Mouse (Mus musculus) urinary bladder, adult 2 months (tissue): ENCODE data around the gene Copa. TPM values are rescaled to one million over a fixed set of nuclear protein-coding genes. Genes with fewer than 3 reads are reported as not detected.

ENCODE experiments used
- DNase-seq: peaks from one replicate; pipeline ENCODE4 v3.0.0; 2022; ENCODE audit warnings: low spot score
- polyA plus RNA-seq: library from polyadenylated mRNA; depleted of rRNA; stranded (reverse); fragments of >200 nt; gene quantifications from 2 replicates; pipeline ENCODE4 v1.2.3, GENCODE M21; 2012

The Copa gene
- polyA plus RNA-seq, 1 experiment, result 84.9 TPM

DNA sequence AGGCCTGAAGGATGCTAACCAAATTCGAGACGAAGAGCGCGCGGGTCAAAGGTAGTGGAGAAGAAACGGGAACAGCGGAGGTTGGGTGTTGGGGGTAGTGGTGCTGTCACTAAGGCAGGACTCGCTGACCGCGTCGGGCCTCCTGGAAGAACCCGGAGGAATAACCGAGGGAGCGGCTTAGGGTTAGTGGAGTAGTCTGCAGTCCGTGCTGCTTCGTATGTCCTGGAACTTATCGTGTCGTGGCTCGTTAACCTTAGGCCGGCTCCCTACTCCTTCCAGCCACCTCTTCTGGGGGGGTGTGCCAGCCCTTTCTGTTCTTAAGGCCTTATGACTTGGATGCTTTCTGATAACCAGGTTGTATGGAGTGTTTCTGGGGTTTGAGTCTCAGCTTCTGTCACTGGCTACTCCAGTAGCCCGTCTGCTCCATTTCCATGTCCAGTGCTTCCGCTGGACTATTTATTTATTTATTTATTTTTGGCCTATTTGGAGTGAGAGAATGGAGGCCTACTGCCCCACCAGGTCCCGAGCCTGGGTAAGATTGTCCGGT, 643 bp downstream of the Copa start:
- DNase-seq, result no peak

DNA sequence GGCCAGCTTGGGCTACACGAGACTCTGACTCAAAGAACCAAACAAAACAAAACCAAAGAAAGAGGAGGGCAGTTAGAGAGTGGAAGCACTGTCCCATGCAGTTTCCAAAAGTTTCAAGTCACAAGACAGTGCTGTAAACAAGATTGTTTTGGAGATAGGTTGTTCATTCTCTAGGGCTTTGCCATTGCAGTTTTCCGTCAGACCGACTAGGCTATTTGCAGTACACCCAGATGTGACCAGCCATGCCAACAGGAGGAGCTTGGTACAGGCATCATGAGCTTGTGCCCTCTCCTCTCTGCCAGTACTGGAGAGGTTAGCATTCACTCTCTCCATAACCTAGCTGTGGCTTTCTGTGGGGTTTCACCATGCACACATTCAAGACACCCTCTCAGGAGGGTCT, 11.2 kb downstream of the Copa start:
- DNase-seq, result no peak

DNA sequence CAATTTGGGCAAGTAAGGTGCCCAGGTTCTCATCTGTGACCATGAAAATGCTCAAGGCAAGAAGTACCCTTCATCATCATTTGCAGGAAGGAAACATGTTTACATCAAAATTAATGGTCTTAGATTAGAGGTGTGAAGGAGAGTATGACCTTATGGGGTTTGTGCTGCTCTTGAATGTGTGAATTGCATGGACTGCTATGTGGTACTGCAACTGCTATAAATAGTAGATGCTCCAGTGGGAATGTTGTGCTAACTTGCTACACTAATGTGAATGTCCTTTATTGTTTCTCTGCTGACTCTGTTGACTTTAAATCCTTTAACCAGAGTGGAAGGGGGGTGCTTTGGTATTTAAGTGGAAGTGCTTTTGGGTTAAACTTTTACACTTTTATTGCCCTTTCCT, 12.0 kb downstream of the Copa start:
- no peak for DNase-seq

DNA sequence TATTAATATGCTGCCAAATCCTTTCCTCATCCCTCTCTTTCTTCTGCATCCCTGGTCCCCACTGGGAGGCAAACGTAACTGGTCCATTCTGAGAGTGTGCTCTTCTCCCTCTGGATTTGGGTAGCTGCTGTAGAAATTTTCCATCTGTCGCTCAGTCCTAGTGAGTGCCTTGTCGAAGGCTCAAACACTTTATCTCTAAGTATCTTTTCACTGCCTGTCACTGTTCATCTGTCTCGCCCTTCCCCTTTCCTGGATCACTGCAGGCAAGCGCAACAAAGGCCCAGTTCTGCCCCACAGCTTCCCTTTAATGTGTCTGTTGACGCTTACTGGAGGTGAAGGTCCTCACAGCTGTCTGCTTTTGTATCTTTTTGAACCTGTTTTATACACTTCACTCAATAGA, 12.9 kb downstream of the Copa start:
- DNase-seq, result no peak

DNA sequence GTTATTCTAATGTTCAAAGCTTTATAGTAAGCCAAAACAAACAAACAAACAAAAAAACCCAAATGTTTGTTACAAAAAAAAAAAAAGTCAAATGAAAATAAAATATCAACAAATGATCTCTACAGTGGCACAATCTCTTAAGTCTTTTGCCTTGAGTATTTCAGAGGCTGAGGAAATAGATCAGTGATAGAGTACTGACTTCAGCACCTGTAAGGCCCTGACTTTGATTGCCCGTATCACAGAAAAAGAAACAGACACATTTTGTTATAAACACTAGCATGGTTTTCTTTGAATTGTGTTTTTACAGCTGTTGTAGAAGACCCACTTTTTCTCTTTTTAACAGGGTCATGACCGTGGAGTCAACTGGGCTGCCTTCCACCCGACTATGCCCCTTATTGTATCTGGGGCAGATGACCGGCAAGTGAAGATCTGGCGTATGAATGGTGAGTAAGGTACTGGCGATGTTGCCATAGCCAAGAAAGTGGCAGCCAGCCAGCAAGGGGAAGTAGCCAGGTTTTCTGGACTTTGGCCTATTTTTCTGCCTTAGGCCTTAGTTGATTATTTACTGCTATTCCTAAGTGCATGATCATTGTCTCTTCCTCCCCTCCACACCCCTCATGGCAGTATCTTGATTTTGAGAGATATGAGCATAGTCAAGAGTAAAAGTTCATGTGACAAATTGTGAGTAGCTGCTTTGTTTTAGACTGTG, 17.1 kb downstream of the Copa start:
- DNase-seq, result no peak

DNA sequence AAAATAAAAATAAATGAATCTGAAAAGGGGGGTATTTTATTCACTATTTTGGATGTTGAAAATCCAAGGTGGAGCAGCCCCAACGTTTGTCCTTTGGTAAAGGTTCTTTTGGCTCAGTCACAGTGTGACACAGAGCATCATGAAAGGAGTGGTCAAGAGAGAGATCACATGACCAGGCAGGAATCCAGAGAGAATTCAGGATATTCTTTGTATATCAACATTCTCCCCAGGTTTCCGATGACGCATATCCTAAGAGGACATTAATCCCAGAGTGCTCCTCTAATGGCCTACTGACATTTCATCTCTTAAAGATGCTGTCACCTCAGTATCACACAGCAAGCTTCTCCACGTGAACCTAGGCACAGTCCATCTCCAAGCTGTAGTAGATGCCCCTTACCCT, 21.3 kb downstream of the Copa start:
- no peak for DNase-seq

DNA sequence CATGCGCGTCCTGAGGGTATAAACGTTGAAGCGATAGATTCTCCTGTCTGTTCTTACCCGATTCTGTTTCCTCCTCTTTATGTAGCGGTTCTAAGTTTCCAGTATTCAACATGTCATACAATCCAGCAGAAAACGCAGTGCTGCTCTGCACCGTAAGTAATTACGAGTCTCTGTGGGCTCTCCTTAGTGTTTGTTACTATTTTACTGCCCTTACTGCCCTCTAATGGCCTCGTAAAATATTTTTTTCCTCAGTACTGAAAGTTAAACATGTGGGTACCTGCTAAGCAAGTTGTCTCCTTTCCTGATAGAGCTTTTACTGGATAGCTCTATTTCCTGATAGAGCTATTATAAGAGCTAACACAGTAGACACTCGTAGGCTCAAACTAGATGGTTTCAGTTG, 22.8 kb downstream of the Copa start:
- no peak for DNase-seq

DNA sequence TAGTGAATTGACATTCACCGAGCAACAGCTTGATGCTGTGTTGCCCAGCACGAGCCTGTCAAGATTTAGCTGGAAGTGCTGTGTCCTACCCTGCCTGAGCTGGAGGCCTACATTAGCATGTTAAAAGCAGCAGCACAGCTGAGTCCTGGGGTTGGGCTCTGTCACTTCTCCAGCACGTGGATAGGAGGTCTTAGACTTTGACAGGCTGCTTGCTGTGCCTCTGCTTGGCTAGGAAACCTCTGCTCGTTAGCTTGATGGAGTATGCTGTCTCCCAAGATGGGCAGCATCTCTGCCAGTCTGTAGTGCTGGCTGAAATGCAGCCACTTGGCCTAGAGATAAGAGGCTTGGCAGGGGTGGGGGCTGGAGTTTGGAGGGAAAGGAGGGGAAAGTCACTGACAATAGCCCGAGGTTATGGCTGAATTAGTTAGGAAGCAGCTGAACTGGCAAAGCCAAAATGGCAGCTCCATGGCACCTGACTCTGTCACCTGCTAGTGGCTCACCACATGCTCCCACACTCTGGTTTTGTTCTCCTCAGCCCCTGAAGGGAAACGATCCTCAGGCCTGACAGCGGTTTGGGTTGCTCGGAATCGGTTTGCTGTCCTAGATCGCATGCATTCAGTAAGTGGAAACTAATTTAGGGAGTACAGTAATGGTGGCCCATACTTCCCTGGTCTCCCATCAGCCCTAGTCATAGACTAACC, 25.6 kb downstream of the Copa start:
- no peak for DNase-seq

DNA sequence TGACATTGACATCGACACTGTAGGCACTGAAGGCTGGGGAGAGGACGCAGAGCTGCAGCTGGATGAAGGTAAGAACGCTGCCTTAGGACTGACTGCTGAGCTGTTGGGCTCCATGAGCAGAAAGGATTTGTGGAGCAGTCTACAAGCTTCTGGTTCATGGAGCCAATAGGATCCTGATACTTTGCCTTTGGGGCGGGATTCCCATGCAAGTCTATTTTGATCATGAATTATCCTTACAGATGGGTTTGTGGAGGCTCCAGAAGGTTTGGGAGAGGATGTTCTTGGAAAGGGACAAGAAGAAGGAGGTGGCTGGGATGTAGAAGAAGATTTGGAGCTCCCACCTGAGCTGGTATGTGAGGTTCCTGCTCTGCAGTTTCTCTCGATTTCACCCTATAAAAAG, 34.6 kb downstream of the Copa start:
- no peak for DNase-seq

DNA sequence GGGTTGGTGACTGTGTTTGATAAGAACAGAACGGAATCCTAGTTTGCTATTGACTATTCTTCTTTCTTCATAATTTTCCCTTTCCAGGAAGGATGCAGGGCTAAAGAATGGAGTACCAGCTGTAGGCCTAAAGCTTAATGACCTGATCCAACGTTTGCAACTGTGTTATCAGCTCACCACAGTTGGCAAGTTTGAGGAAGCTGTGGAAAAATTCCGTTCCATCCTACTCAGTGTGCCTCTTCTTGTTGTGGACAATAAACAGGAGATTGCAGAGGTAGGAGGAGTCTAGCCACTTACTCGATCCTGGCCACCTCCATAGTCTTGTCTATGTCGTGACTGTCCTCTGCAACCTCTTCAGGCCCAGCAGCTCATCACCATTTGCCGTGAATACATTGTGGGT, 36.8 kb downstream of the Copa start:
- no peak for DNase-seq

DNA sequence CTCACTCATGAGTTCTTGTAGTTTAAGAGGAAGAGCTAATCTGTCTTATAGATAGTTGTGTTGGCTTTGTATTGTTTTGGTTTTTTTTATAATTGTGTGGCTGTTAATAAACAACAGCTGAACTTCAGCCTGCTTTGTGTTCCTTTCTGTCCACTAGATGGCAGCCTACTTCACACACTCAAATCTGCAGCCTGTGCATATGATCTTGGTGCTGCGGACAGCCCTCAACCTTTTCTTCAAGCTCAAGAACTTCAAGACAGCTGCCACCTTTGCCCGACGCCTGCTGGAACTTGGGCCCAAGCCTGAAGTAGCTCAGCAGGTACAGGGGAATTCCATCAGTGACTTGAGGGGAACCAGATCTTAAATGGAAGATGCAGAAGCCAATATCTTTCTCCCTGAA, 37.4 kb downstream of the Copa start:
- DNase-seq, result no peak

DNA sequence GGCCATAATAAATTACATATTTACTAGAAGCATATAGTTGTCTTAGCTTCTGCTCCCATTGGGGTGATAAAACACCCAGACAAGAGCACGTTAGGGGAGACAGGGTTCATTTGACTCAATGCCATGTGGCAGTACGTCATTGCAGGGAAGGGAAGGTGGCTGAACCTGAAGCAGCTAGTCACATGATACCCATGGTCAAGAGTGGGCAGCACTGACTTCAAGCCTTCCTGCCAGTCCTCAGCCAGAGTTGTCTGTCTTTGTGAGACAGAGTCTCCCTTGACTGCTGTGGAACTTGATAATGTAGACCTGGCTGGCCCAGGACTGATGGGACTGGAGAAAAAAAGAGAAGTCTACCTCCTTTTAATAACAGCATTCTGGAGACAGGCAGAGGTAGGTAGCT, 40.3 kb downstream of the Copa start:
- DNase-seq, result no peak

DNA sequence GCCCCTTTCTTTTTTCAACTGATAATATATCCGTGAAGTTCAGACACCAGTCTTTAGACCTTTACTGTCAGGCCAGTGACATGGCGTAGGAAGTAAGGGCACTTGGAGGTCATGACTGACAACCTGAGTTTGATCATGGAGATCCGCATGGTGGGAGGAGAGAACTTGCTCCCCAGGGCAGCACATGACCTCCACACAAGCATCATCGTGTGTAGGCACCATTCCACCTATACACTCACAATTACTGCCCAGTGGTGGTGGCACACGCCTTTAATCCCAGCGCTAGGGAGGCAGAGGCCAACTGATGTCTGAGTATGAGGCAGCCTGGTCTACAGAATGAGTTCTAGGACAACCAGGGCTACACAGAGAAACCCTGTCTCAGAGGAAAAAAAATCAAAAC, 42.2 kb downstream of the Copa start:
- no peak for DNase-seq

DNA sequence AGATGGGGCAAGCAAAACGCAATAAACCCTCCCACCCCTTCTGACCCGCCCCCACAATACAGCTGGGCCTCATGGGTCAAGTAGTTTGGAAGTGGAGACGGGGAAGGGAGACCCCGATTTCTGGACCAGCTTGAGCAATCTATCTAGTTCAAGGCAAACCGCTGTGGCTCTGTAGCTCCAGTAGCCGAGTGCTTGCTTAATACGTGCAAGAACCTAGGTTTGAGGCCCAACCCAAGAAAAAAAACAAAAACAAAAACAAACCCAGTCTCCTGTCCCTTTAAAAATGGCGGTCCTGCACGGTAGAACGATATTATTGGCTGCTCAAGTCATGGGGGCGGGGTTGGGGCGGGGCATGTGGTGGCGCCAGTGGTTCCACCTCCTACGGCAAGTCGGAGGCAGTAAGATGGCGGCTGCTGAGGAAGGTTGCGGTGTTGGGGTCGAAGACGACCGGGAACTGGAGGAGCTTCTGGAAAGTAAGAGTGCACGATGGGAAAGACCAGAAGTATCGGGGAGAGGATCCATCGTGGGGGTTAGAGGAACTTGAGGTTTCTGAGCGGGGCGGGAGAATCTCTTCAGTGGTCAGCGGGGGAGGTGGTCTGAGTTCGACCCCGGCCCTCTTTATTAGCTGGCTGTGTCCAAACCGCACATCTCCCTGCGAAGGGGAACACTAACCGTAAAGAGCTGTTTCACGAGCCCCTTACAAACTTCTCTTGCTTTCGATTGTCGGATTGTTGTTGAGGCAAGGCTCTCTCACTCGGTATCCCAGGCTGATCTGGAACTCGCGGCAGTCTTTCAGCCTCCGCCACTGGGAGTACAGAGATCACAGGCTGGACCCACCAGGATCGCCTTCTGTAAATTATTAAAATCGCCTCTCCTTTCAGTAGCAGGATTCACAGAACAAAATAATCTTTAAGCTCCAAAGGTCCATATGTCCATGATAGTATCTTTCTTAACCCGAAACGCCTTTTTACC, 44.3 kb downstream of the Copa start, which contains the start of gene Pex19:
Pex19 (plus strand) TSS at position 380 of the 972 bp plus-strand sequence.
- DNase-seq, result peak; percentile 64

DNA sequence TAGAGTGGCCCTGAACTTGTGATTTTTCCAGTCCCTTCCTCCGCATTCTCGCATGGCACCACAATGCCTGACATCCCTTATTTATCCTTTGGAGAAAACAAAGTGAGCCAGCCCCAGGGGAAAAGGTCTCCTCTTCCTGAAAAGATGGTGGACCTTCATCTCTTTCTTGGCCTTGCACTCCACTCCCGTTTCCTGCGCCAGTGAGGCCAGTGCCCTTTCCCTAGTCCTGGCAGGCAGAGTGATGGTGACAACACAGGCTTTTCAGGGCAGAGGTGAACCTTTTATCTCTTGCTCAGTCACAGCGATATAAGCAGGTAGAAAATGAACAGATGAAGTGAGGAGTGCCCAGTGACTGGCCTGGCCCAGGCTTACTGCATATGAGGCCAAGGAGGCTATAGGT, 45.2 kb downstream of the Copa start:
- DNase-seq, result no peak

DNA sequence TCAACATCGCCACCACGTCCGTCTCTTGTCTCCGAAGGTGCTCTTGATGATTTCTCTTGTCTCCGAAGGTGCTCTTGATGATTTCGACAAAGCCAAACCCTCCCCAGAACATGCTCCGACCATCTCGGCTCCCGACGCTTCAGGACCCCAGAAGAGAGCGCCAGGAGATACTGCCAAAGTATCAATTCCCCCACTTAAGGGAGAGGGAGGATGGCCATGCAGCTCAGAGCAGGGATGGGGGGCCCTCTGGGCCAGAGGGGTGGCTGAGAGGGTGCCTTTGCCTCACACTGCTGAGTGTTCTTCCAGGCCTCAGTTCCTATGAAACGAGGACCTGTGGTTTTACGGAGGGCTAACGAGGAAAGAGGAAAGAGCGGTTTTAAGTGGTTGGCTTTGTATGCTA, 46.2 kb downstream of the Copa start:
- no peak for DNase-seq

DNA sequence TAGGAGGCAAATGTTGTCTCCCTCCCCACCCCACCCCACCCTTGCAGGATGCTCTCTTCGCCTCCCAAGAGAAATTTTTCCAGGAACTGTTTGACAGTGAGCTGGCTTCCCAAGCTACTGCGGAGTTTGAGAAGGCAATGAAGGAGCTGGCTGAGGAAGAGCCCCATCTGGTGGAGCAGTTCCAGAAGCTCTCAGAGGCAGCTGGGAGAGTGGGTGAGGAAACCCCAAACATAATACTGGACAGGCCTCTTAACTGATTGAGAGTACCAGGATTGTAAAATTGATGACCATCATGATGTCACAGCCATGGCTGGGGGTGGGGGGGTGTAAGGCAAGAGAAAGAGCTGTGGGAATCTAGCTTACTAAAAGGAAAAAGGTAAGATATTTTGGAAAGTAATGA, 46.8 kb downstream of the Copa start:
- no peak for DNase-seq

DNA sequence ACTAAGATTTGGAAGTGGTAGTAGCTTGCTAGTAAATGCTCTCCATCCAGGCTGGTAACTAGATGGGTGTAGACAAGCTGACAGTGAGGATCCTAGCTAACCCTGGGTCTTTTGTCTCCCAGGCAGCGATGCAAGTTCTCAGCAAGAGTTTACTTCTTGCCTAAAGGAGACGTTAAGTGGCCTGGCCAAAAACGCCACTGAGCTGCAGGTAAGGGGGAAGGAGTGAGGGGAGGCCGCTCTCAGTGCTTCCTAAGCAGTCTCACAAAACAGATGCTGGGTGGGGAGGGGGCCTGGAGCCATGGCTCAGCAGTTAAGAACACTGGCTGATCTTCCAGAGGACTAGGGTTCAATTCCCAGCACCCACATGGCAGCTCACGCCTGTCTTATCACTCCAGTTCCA, 47.5 kb downstream of the Copa start:
- DNase-seq, result no peak

DNA sequence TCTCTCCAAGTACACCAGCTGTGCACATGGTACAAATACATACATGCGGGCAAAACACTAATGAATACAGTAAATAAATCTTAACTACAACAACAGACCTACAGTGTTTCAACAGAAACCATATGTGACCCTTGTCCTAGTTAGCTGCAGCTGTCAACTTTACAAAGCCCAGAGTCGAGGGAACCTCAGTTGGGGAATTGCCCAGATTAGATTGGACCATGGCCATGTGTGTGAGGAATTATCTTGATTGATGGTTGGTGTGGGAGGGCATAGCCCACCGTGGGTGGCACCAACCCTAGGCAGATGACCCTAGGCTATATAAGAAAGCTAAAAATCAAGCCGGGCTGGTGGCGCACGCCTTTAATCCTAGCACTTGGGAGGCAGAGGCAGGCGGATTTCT, 50.0 kb downstream of the Copa start:
- no peak for DNase-seq

DNA sequence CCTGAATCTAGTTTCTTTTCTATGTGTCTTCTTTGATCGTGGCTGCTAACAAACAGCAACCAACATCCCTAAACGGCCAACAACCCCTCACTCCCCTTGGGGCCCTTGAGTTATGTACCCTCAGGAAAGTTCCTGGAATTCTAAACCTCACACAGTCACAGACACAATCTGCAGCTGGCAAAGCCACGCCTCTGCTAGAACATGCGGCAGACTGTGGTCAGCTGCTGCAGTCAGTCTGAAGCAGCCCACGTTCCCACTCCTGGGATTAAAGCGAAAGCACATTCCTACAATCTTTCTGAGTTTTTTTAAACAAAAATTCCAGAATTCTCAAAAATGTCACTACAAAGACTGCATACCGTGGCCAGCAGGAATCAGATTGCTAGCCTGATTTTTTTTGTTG, 51.2 kb downstream of the Copa start:
- no peak for DNase-seq

DNA sequence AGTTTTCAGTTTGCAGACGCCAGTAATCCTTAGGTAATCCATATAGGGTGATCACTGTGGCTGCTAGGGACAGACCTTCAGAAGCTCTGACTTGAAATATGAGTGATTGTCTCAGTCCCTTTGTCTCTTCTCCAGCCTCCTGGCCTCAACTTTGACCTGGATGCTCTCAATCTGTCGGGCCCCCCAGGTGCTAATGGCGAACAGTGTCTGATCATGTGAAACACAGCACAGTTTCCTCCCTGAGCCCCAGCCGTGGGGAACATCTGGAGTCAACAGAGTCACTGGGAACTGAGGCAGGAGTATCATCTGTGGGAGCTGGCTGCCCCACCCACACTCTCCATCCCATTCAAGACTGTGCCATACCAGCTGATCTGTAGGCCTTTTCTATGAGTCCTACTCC, 51.7 kb downstream of the Copa start:
- no peak for DNase-seq

DNA sequence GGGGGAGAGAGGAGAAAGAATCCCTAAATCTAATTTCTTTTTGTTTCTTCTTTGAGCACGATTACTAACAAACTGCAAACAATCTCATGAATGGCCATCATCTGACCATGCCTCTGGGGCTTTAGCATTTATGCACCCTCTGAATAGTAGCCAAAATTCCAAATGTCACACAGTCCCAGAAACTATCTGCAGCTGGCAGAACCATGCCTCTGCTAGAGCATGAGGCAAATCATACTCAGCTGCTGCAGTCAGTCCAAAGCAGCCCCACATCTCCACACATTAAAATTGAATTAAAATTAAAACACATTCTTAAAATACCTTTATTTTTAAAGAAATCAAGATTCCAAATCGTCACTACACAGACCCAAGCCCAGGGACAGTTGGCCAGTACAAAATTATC, 57.8 kb downstream of the Copa start:
- no peak for DNase-seq
